Mouse (Mus musculus): ENCODE measurements at regions not wholly inside any gene's neighbourhood (a gene's known extent, or its start where the extent isn't known, plus 50 kb on each side); places are given as distances from the start of the nearest gene placed in this dataset.

DNA sequence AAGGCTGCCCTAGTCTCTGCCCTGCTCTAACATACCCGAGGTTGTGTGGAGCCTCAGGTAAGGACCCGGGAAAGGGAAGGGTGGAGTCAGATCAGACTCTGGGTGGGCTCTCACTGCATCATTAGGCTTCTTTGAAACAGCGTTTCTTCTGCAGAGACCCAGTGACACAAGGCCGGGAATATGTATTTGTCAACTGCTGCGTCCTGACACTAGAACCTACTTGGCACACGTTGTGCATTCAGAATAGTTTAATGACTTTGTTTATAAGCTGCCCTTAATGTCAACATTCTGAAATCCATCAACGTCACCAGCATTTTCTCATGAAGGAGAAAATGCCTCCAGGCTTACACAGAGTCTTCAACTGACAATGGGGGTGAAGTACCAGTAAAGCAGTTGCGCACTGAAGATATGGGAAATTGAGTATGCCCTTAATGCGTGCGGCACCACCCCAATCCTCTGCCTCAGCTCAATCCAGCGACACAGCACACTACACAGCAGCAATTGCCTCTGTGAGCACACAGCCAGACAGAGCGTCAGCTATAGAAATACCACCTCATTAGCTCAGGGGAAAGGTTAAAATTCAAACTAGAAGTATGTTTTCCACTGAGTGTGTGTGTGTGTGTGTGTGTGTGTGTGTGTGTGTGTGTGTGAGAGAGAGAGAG lies 152.7 kb upstream of the Spdye4c start:
- no peak for DNase-seq

DNA sequence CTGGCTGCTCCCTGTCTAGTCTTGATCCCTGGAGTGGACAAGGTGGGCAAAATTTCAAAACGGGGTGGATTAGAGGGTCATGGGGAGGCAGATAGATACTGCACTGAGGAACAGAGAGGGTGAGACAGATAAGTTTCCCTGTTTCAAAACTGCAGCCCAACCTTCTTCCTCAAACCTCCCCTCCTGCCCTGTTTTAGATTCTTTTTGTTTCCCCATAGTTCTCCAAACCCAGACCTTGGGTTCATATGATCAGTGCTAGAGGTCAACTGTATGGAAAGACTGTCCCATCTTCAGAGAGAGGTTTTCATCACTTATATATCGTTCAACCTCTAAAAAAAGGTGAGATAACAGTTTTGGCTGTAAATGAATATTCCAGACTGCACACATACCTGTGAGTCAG lies 152.1 kb upstream of the Spdye4c start:
- DNase-seq: no peak

DNA sequence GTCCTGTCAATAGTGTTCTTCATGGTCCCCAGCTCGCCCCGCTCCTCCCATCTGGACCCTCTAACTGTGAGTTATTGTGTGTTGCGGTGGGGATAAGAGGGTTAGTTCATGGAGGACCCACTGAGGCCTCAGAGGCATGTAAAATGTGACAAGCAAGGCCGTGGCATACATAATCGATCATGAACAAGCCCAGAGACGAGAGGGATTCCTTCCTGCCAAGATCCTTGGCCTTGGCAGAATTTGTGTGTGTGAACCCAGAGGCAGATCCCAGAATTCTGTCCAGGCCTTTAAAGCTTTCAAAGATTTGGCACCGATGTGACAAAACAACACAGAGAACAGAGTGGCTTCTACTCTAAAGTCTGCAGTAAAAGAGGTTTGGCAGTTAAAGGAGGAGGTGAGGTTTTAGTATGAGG lies 146.4 kb upstream of the Spdye4c start:
- DNase-seq: no peak

DNA sequence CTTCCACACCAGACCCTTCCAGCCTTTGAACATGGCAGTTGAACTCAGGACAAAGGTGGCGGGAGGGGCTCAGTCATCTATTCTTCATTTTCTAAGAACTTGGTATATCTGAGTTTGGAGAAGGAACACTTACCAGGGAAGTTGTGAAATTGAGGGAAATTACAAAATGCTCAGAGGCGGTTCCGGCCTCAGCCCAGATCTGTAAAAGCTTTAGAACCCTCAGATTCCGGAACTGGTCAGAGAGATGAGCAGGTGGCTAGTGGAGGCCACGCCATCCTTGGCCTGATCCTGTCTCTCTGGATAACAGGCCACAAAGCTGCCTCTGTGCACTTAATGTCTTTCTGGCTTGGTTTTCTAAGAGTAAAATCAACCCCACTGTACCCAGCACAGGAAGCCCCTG lies 145.6 kb upstream of the Spdye4c start:
- DNase-seq: no peak

DNA sequence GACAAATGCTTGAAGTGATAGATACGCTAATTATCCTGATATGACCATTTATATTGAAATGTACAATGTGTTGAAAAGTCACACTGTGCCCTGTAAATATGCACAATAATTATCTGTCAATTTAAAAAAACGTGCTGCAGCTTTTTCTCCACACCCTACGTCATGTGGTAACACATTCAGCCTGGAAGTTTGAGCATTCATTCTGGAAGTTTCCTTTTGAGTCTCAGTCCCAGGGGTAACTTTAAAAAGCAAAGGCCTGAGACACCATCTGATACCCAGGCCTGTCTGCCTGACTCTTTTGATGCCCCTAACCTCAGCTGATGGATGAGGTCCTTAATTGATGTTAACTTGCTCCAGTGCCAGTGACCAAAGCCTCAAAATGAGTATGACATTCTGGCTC lies 141.7 kb upstream of the Spdye4c start:
- DNase-seq: no peak

DNA sequence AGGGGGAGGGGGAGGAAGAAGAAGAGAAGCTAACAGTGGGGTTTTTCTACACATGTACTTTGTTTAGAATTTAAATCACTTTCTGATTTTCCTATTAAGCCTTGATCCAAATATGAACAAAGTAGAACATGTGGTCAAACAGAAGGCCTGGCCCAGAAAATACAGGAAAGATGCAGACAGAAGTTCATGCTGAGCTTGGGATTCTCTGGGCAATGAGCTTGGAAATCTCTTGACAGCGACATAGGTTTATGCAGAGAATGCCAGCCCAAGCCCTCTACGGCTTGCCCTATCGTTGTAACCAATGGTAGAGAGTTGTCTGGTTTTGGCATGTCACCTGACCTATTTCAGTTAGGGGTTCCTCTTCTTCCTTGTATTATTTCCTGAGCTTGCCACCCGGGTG lies 141.0 kb upstream of the Spdye4c start:
- DNase-seq: peak; percentile 60

DNA sequence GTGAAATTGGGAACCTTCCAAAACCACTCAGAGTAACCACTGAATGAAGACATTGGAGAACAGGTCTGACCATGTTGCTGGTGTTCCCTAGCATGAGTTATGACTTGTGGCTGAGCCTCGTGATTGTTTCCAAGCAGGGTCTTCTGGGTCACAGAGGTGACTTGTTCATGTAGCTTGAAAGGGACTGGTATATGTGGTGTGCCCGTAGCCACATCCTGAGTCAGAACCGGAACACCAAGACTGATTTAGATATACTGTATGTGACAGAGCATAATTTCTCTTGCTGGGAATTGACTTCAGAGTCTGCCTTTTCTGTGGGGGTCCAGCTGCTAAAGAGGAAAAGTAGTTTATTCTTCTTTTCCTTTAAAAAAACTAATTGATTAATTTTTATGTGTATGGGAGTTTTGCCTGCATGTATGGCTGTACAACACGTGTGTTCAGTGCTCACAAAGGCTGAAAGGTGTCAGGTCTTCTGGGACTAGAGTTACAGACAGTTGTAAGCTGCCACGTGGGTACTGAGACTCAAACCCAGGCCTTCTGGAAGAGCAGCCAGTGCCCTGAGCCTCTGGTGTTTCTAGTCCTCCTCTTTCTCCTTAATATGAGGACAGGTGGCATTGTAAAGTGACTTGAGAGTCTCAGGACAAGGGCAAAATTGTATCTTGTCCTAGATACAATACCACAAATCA lies 139.3 kb upstream of the Spdye4c start:
- no peak for DNase-seq

DNA sequence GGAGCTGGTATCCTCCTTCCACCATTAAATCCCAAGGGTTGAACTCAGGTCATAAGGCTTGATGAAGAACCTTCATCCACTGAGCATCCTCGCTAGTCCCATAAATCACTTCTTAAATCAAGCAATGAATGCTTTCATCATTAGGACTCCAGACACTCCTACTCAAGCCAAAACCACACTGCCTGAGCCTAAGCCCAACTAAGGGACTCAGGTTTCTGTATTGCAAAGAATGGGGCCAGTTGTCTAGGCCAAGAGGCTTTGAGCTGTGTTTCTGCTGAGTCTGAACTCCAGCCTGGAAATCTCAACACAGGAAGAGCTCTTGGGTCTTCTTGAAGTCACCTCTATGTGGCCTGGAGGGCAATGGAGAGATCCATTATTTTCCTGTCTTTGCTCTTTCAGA lies 138.4 kb upstream of the Spdye4c start:
- no peak for DNase-seq

DNA sequence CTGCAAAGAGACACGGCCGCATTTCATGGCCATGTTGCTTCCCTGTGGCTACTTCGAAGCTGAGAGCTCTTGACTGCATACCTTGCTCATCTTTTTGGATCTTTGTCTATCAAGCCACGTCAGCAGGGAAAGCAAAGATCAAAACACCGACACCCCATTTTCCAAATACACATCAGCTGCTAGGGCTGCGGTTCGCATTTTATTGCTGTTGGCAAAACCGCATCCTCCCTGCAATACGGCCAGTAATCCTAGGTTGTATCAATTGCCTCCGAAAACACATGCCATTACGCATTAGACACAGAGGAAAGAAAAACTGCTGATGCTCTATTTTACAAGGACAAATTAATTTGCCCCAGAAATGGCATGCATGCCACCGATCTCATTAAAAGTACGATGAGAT lies 136.5 kb upstream of the Spdye4c start:
- DNase-seq: no peak

DNA sequence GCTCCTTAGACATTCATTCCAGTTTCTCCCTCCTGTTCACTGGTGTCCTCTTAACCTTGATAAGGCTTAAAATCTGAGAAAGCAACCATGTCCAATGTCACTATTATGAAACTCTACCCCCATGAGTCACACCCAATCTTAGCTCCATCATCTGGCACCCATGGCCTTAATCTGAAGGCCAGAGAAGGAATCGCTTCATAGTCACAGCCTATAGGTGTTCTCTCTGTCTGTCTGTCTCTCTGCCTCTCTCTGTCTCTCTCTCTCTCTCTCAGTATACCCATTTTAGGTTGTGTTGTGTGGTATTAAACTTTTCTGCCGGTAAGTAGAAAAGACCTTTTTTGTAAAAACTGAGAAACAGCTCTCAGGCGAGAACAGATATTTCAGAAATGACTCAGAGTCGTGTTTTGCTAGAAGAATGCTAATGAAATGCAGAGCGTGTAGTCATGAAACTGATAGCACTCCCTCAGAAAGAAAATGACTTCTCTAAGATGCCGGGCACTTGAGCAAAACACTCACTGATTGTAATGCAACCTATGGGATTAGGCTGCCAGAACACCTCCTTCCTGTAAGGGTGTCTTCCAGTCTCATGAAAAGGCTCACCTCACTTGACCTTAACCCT lies 133.3 kb upstream of the Spdye4c start:
- no peak for DNase-seq

DNA sequence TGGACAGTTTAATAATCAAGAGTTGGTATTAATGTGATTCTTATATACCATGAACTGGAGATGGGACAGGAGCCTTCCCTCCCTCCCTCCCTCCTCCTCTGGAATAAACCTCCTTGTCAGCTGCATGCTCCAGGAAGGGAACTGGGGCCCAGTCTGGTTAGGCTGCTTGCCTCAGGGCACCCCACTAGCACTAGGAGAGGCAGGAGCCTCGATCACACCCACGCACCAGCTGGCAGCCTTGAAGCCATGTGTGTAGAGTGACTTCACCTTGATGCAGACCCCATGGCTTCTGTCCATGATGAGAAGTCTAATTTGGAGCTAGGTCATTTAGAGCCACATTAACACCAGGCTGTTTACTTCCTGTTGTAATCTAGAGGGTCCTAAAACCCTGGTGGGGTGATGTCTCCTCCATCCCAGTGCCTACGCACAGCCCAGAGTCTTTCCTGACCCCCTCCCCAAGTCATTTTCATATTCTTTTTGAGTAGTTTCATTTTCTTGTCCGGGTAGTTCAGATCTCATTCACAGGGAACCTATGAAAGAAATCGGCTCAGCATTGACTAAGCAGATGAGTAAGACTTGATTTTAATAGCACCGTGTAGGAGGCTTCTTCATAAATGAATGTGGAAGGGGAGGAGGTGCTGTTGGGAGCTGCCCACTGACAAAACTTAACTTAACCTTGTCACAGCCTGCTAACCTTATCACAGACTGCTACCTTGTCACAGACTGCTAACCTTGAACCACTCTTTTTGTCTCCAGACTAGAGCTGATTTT lies 125.6 kb upstream of the Spdye4c start:
- DNase-seq: peak; percentile 39

DNA sequence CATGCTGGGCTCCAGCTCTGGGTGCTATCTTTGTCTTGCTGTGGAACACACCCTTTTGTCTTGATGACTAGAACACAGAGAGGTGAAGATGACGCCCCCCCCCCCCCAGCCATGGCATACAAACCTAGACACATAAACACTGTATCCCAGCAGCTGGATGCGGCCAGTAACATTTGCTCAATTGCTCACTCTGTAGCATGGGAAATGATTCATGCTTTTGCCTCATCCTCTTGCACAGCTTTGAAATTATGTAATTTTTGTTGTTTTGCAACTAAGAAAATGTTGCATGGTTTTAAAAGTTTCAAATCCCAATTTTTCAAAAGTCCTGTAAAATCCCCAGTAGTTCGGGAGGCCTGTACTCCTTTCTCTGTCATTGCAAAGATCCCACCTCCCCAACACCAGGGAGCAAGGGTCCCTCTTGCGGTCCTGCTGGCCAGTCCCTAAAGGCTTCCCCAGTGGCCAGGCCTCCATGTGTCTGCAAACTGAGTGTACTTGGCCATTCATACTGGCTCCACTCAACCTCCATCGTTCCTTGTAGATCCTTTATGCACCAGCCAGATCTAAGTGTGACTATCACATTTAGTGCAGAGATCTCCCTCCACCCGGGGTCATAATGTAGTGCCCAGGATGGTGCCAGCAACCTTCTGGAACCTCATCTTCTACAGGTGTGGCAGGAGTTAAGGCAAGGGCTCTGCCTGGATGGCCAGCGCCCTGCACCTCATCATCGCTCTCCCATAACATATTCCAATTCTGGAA lies 123.3 kb upstream of the Spdye4c start:
- no peak for DNase-seq

DNA sequence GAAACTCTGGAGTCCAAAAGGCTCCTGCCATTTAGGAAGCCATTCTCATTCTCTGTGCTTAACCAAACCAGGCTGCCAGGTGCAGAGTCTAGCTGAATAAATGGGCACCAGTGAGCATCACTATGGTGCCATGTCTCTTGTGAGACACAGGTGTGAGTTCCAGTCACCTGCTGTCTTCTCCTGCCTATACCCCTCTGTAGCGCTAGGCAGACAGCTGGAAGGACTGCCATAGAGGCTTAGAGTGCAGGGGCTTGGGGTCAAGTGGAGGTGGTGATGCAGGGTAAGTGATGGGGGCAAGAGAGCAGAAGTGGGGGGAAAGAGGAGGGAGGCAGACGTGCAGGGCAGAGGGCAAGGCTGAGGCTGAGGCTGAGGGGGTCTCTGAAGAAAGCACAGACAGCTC lies 122.7 kb upstream of the Spdye4c start:
- no peak for DNase-seq

DNA sequence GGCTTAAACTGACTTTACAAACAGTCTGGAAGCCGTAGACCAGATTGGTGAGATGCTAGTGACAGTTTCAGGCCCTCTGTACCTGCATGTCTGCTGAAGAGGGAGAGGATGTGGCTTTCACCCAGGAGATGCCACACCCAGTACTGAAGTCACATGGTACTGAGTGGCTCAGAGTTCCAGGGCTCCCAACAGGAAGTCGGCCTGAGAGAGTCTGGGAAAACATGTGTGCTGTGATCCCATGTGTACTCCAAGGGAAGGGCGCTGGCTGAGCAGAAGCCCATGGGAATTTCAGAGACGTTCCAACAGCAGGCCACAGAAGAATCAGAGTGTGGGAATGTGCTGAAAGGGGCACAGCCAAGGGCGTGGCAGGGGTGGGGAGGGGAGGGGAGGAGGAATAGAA lies 120.7 kb upstream of the Spdye4c start:
- DNase-seq: no peak

DNA sequence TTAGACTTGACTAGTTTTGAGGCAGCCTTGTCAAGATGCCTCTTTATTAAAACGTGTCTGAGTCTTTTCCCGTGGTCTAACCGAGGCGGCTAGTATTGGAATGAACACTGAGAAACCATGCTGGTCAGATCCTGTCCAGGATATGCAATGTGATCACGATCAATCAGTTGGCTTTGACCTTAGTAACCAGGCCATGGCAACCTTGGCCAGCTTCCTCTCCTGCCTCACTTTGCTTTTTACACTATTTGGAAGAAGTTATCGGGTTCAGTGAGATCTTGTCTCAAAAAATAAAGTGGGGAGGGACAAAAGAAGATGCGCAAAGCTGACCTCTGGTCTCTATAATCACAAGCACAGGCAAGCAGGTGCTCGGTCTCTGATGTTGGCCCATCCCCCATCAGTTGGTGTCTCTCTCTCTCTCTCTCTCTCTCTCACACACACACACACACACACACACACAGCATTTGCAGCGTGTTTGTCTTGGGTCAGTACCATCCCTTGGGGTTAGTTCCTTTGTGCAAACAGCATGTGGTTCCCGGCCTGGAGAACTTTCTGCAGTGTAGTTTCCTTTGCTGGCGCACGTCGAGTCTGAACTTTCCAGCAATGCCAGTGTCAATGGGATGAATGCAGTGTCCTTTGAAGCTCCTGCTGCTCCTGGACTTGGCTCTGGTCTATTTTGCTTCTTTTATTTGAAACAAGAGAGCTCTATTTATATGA lies 117.6 kb upstream of the Spdye4c start:
- DNase-seq: no peak

DNA sequence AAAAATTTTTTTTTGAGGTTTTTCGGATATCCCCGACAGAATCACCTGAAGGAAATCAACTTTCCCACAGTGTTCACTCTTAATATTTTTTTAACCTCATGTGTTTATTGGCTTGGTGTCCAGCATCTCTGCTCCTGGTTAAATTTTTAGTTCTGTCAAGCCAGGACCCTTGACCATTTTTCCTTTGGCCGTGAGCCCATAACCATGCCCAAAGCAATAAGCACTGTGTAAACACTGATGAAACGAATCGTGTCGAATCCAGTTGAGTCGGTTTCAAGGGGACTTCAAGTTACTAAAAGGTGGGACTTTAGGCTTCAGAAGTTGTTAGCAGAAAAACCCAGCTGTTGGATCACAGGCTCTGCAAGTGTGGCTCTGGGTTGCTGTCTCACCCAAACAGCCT lies 117.0 kb upstream of the Spdye4c start:
- no peak for DNase-seq

DNA sequence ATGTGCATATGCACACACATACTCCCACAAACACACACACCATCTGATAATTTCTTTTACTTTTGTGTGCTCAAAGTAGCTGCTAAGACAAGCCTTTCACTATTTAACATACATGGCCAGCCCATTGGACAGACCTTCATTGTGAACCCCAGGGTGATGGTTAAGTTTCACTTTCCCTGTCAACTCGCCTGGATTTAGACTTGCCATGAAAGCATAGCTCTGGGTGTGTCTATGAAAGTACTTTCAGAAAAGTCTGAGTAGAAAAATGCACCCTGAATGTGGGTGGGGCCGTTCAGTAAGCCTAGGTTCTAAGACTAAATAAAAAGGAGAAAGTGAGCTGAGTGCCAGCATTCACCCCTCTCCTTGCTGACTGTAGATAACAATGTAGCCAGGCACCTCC lies 113.8 kb upstream of the Spdye4c start:
- no peak for DNase-seq

DNA sequence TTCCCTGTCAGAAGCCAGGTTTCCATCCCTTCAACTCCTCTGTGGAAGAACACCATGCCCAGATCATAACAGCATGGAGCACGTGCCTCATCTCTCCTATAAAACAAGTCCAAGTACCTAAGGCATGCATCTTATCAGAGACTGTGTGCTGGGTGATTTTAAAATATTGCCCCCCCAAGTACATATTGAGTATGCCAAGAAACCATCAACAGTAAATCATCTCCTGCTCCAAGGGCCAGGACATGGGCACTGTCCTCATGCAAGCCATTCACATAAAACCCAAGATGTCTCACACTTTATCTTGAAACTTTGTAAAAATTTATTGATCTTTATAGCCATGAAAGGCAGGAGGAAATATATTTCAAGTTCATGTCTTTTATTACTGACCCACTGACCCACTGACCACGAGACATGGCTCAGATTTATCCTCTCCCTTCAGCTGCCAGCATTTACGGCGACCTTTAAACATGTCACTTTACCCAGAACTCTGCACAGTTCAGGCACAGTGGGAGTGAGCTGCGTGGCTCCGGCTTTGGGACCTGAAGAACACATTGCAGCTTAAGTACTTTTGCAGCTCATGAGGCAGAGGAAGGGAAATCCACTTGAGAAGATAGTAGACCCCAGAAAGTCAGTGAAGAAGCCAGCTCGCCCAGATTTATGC lies 99.7 kb upstream of the Spdye4c start:
- no peak for DNase-seq

DNA sequence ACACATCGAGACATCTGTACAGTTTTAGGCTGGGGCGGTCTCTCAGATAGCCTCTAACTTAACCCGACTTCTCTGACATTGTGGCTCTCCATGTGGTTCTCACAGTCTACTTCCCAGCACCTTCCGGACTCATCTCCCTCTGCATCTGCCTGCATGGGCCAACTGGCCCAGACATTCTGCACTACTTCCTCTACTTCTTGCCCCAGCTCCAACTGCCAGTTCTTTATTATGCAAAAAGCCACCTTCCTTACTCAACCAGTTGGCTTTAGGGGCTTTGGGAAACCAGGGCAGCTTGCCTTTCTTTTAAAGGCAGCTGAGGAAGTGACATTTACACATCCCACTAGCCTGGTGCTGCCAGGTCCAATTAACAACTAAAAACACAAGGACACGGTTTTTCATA lies 97.1 kb upstream of the Spdye4c start:
- no peak for DNase-seq

DNA sequence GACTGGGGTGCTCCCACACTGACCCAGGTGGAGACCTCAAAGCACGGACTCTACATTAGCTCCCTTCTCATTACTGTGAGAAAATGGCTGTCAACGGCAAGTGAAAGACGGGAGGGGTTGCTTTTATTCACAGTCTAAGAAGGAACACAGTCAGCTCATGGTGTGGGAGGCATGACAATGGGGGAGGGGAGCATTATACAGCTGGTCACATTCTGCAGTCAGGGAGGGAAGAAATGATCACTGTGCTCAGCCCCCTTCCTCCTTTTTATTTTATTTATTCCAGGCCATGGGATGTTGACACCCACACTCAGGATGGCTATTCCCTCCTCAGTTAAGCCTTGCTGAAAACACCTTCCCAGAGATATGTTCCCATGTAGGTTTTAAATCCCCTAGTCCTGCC lies 93.1 kb upstream of the Spdye4c start:
- DNase-seq: no peak

DNA sequence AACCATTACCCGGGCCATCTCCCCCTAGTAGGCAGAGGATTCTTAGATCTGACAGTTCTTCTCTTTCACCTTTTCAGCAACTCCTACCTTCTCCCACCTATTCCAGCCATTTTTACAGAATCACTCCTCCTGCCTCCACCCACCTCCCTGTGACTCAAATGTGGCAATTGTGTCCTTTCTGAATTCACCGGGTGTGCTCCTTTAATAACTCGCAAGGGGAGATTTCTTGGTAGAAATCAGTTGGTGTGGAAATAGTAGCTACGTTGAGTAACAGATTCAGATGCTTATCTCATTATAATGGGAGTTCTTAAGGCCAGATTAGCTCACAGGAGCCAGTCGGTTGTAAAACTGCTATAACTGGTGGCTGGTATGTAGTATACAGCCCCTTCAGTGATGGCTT lies 92.4 kb upstream of the Spdye4c start:
- DNase-seq: no peak

Data from cerebellum, adult 9-10 months (tissue).